Mouse (Mus musculus) cerebellum, adult 11-12 months (tissue): ENCODE measurements around the gene Manba.
"Not testable (repeated sequence)": the region's sequence is repeated elsewhere in the genome, so short reads cannot be mapped to it uniquely, and the experiment has no call there.

ENCODE experiments used
- DNase-seq: peaks from one replicate; pipeline ENCODE4 v3.0.0; 2022

Gene Manba

GRCm38 (mm10) chr3:135485128-135485899 lies at the start of gene Manba:
TSS of gene Manba (plus strand) at chr3:135485611.
- DNase-seq = peak; percentile 81

DNA sequence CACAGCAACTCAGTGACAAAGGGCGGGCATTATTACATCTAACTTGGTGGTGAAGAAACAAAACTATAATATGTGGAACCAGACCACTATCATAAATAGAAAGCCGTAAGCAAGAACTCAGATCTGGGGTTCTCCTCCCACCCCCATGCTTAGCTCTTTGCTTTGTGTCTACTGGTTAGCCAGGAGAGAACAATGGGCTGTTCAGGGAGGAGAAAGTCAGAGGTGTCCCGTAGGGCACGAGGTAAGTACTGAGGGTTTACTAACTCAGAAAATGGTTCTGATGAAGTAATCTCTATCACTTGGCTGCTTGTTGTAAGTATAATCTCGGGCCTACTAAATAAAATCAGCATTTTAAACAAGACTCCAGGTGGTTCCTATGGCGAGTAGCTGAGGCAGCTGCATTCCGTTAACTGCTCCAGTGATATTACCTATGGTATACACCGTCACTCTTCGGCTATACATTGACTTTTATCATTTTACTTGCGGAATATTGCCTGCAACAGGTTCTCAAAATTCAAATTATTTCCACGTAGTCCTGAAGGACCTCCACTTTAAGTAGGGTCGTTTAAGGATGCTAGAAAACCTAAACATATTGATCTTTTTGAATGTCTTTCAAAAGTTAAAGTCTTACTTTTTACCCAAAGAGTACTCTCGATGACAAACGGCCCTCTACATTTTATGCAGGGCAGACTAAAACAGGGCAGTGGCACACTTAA lies 48.4 kb upstream of the Manba start:
- DNase-seq = peak; percentile 34

- peak; percentile 100 for DNase-seq
Measured at GRCm38 (mm10) chr3:135437758-135438495, 47.5 kb upstream of the Manba start, which contains the start of gene Ube2d3. TSS of gene Ube2d3 (plus strand) at chr3:135438149.

GRCm38 (mm10) chr3:135438531-135438912 lies 46.9 kb upstream of the Manba start:
- DNase-seq = peak; percentile 96

- DNase-seq = peak; percentile 88
Measured at GRCm38 (mm10) chr3:135438913-135439531, 46.4 kb upstream of the Manba start.

GRCm38 (mm10) chr3:135439651-135440050 lies 45.8 kb upstream of the Manba start:
- no peak for DNase-seq

DNA sequence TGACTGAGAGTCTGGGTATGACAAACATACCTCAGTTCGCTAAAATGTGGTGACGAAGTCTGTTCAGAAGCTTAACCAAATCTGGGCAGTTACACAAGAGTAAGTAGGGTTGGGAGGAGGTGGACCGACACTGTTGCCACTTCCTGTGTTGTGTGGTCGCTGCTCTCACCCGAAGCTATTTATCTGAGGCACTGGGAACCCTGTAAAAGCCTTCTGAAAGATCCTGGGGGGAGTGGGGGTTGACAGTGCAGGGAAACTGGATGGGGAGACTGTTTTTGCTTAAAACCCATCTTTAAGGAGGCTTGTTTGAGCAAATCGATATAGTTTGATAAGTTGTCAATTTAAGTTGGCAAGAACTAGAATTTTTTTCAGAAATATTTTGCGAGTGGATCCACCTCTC lies 45.2 kb upstream of the Manba start:
- DNase-seq = peak; percentile 31

DNA sequence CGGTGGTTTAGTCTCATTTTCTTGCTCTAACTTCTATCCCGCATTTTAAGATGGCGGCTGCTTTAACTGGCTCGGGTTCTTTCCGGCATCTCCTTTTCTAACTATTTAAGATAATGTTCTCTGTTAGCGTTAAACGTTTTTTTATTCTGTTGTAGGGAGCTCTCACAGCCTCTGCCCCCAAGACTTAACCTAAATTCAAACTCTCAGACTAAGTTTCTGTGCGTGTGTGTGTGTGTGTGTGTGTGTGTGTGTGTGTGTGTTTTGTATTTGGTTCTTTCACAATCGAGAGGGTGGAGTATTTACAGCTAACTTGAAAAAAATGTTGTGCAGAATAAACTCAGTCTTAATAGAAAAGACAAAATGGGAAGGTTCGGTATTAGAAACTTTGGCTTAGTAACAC lies 44.8 kb upstream of the Manba start:
- DNase-seq = no peak

GRCm38 (mm10) chr3:135444930-135445329 lies 40.5 kb upstream of the Manba start:
- DNase-seq = no peak

DNA sequence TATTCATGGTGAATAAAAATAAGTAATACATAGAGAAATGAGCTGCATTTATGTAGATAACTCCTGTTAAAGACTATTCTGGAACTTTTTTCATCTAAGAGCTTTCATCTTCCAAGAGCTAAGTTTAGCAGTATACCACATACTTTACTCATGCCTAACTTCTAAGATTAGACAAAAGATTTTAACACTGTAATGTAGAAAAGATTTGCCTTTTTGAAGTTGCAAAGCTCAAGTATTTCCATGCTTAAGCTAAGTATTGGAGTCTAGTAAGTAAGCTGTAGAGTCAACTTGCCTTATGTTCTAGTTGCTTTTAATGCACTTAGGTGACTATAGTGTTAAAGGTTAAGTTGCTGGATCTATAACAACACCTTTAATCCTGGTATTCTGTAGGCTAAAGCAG lies 26.4 kb upstream of the Manba start:
- DNase-seq = no peak

GRCm38 (mm10) chr3:135468402-135468801 lies 17.0 kb upstream of the Manba start:
- no peak for DNase-seq

- no peak for DNase-seq
Measured at GRCm38 (mm10) chr3:135469146-135469545, 16.3 kb upstream of the Manba start.

GRCm38 (mm10) chr3:135469974-135470373 lies 15.4 kb upstream of the Manba start:
- peak; percentile 65 for DNase-seq

DNA sequence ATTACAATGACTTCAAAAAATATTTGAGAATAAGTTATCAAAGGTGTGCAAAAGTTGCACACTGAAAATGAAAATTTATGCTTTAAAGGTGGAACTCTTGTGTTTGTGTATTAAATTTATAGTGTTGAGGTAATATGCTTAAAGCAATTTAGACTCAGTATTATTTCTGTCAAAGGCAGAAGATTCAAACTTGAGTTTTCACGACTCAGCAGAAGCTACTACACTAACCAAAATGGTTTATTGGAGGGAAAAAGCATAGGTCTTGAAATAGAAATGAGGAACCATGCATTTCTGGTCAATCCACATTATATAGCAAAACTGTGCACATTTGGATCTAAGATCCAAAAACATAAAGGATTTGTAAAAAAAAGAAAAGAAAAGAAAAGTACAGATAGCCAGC lies 14.6 kb upstream of the Manba start:
- no peak for DNase-seq

GRCm38 (mm10) chr3:135475025-135475424 lies 10.4 kb upstream of the Manba start:
- DNase-seq = no peak

- no peak for DNase-seq
Measured at GRCm38 (mm10) chr3:135476286-135476685, 9.1 kb upstream of the Manba start.

DNA sequence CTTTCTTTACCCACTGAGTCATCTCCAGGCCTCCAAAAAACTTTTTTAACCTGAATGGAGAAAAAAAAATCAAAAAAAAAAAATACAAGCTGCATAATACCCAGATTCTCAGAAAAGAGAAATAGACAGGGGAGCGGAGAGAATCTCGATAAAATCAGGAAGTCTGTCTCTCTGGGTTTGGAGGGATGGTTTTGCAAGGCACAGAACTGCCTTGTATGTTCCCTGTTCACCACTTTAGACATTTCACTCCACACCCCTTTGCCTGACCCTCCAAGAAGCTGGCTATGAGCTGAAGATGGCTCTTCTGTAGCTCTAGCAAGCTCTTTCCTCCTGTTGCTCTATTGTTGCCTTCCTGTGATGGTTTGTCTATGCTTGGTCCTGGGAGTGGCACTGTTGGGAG lies 8.4 kb upstream of the Manba start:
- no peak for DNase-seq

DNA sequence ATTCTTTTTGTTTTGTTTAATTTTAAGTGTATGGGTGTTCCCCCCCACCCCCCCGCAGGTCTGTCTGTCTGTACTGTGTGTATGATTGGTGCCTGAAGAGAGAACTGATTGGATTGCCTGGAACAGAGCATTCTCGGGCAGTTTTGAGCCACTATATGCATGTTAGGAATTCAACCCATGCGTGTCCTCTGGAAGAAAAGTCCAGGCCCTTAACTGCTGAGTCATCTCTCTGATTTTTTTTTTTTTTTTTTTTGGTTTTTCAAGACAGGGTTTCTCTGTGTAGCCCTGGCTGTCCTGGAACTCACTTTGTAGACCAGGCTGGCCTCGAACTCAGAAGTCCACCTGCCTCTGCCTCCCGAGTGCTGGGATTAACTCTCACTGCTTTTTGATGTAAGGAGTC lies 6.3 kb upstream of the Manba start:
- not testable (repeated sequence) for DNase-seq

DNA sequence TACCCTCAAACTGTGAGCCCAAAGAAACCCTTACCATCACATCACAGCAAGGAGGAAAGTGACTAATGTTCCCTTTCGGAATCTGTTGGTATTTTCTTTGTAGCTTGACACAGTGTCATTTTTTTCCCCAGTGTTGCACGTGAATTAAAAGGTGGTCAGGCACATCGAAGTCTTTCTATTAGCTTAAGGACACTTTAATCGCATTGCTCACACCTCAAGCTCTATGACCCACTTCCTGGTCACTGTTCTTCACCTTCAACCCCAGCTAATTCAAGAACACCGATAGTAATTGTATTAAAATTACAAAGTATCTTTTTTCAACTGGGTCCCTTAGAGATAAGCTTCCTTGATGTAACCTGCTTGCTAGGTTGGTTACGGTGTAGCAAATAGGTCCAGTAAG lies 4.6 kb upstream of the Manba start:
- DNase-seq = no peak

DNA sequence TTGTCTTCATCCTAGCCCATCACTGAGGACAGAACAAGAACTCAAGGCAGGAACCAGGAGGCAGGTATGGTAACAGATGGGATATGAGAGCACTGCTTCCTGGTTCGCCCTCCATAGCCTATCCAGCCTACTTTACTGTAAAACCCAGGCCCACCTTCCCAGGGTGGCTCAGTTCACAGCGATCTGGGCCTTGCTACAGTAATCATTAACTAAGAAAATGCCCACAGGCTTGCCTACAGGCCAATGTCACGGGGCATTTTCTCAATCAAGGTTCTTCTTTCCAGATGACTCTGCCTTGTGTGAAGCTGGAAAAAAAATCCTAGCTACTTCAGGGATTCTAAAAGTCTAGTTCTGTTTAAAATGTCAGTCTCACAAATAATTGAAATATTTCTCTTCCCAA lies 3.8 kb upstream of the Manba start:
- DNase-seq = no peak

GRCm38 (mm10) chr3:135484650-135485049 lies 761 bp upstream of the Manba start:
- DNase-seq = not testable (repeated sequence)

DNA sequence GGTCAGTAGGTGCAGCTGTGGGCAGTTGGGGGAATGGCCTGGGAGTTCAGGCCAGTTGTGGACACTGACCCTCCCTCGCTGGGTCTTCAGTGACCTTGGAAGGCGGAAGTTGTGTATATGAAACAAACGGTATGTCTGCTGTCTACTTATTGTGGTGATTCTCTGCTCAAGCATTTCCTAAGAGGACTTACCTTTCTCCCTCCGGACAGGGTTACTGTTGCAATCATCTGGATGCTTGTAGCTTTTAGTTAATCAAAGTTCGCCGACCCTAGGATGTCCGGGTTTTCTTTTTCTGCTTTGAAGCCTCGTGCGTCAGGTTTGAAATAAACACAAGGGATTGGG lies 460 bp downstream of the Manba start:
- no peak for DNase-seq

DNA sequence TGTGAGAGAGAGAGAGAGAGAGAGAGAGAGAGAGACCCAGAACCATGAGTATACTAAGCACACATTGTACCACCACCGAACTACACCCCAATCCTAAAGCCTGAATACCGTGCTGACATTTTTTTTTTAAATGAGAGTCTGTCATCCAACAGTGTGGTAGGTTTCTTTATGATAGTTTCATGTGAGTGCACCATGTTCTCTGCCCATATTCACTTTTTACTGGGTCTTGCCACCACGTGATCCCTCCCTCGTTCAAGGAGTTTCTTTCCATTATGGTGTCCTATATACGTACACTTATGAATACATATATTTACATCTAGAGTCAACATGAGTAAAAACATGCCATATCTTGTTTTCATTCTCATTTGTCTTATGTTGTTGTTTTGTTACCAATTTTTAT lies 940 bp downstream of the Manba start:
- no peak for DNase-seq
